Comparison of ENCODE assay signal across 22 mouse cellular contexts in the genomic region with DNA sequence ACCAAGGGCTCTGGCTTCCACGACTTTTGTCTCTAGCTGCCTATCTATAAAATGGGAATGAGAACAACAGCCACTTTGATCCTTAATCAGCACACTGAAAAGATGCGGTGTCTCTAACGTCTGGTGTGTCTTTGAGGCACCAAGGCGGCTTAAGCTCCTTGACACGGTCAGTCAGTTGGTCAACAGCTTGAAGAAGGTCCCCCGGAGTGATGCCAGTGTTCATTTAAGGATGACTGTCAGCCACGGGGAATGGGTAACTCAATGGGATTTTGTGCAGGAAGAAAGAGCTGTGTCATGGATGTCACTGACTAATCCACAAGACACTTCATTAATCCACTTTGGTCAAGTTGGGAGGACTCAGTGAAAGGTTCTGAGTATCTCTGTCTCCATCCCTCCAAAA.
DNase-seq lines count a peak whose midpoint lies in the region; TF ChIP-seq lines count a peak whose summit lies in the region.
"Had no signal": no experiment of that assay in that cellular context is flagged by ENCODE, and none has a peak within 500 bp of the region (broad histone marks: within the 10 kb centered on the region; RNA-seq: fewer than 3 reads in every experiment).

No protein-coding gene starts in this region.

- 90% methylated on average over 7 of the region's 7 CpGs for WGBS in spleen, adult 2 months
- 96% methylated on average over 7 of the region's 7 CpGs for WGBS in thymus, adult 2 months

- H3K36me3 ChIP-seq in spleen, adult 2 months (ENCODE audit: control insufficient read depth, insufficient read depth, low read length): peaks cover 3% of the 10 kb centered on the region
- no peaks in the 10 kb centered on the region for H3K36me3 ChIP-seq in thymus, adult 2 months (ENCODE audit: control insufficient read depth, insufficient read depth, low read length)
- H3K36me3 ChIP-seq: forebrain, embryonic 10.5 days; heart, embryonic 15.5 days; hindbrain, embryonic 10.5 days; hindbrain, embryonic 13.5 days had no signal

- H3K27me3 ChIP-seq in spleen, adult 2 months (ENCODE audit: control insufficient read depth, insufficient read depth, low read length): no peaks in the 10 kb centered on the region
- H3K27me3 ChIP-seq in thymus, adult 2 months (ENCODE audit: control insufficient read depth, insufficient read depth, low read length): no peaks in the 10 kb centered on the region
- H3K27me3 ChIP-seq: forebrain, embryonic 13.5 days; heart, embryonic 12.5 days; heart, embryonic 15.5 days; hindbrain, embryonic 13.5 days had no signal

- no peak for TF ChIP-seq POLR2A in spleen, adult 2 months (IDR thresholded peaks at IDR 0.05; ENCODE audit: low read depth, low read length)
- no peak for TF ChIP-seq POLR2A in thymus, adult 2 months (IDR thresholded peaks at IDR 0.05; ENCODE audit: control insufficient read depth, extremely low read depth, insufficient read depth, low read length, poor library complexity)

- H3K4me1 ChIP-seq in spleen, adult 2 months (ENCODE audit: control insufficient read depth, insufficient read depth, insufficient read length): peaks cover 74% of the 10 kb centered on the region
- H3K4me1 ChIP-seq in thymus, adult 2 months (replicated peaks; ENCODE audit: control insufficient read depth, insufficient read depth, low read length): peaks cover 73% of the 10 kb centered on the region
- H3K4me1 ChIP-seq: hindbrain, embryonic 10.5 days had no signal

- TF ChIP-seq CTCF in spleen, adult 2 months (IDR thresholded peaks at IDR 0.05; ENCODE audit: extremely low read depth, insufficient read depth, insufficient read length, insufficient replicate concordance): no peak
- no peak for TF ChIP-seq CTCF in thymus, adult 2 months (IDR thresholded peaks at IDR 0.05; ENCODE audit: borderline replicate concordance, control insufficient read depth, extremely low read depth, insufficient read depth, low read length, poor library complexity)

- H3K27ac ChIP-seq in spleen, adult 2 months (ENCODE audit: insufficient read depth, low read length): peak overlapping the region; percentile 98
- H3K27ac ChIP-seq in thymus, adult 2 months (ENCODE audit: control insufficient read depth, insufficient read depth, low read length): peak overlapping the region; percentile 3; the same call in 1 of the 2 replicates
- H3K27ac ChIP-seq: forebrain, embryonic 10.5 days; hindbrain, embryonic 10.5 days; hindbrain, embryonic 13.5 days had no signal

- peak; percentile 80 for DNase-seq in heart, adult 11 months
- DNase-seq in heart, adult 18-20 months: no peak
- DNase-seq in spleen, adult 2 months (ENCODE audit: low read depth in 1 of 2, low spot score in 2 of 2): no peak
- DNase-seq in spleen, postnatal 14 days (ENCODE audit: low spot score in 2 of 2): no peak
- DNase-seq in thymus, adult 2 months: no peak
- DNase-seq in thymus, adult 18-20 months: no peak
- peak; percentile 3 for DNase-seq in thymus, postnatal 4 days
- DNase-seq in thymus, postnatal 10 days (ENCODE audit: low spot score in 2 of 2): no peak
- DNase-seq: adrenal gland, adult 8-10 months; adrenal gland, postnatal 25 days; cerebellum, adult 18-20 months; cerebellum, adult 9-10 months; cerebellum, postnatal 14 days; gastrocnemius, postnatal 10 days; heart, postnatal 10 days; heart, postnatal 36 days had no signal

- H3K4me3 ChIP-seq in spleen, adult 2 months (ENCODE audit: extremely low read depth, insufficient read depth, insufficient read length): no peak overlapping the region
- H3K4me3 ChIP-seq in thymus, adult 2 months (ENCODE audit: control insufficient read depth, insufficient read depth, low read length): no peak overlapping the region
- H3K4me3 ChIP-seq: forebrain, embryonic 10.5 days; forebrain, embryonic 13.5 days; heart, embryonic 12.5 days; heart, embryonic 15.5 days; hindbrain, embryonic 10.5 days; hindbrain, embryonic 13.5 days had no signal

Comparison
In these comparisons a context has a peak if more than half of its experiments do, and no peak if none do; other contexts are left out.
1. DNase-seq: peak in heart, adult 11 months (single experiment) and thymus, postnatal 4 days (single experiment); none in heart, adult 18-20 months (0 of 2), spleen, adult 2 months (0 of 2), spleen, postnatal 14 days (0 of 2), thymus, adult 2 months (single experiment), thymus, adult 18-20 months (0 of 2) and thymus, postnatal 10 days (0 of 2).